Mouse (Mus musculus) intestine, embryonic 15.5 days (tissue): ENCODE data around the gene Bves. TPM values are rescaled to one million over a fixed set of nuclear protein-coding genes. Genes with fewer than 3 reads are reported as not detected.
"Not testable (repeated sequence)": the region's sequence is repeated elsewhere in the genome, so short reads cannot be mapped to it uniquely, and the experiment has no call there.

Experiments
- ATAC-seq: fragments of 200-750 bp; cut with Nextera tagmentation; 2 replicates; pipeline ENCODE4 v1.8.0; 2017; ENCODE audit warnings: moderate TSS enrichment, moderate library complexity
- H3K27ac ChIP-seq: fragments of 300-500 bp; sonication (generic); 2 replicates; pipeline ENCODE4 v1.5.1; 2015; ENCODE audit warnings: mild to moderate bottlenecking, inconsistent platforms
- H3K27me3 ChIP-seq: fragments of 300-500 bp; sonication (generic); replicated peaks from 2 replicates; pipeline ENCODE4 v1.6.1; 2015; ENCODE audit warnings: inconsistent platforms
- H3K36me3 ChIP-seq: fragments of 300-500 bp; sonication (generic); 2 replicates; pipeline ENCODE4 v1.6.1; 2015; ENCODE audit warnings: inconsistent platforms
- H3K4me1 ChIP-seq: fragments of 300-500 bp; sonication (generic); replicated peaks from 2 replicates; pipeline ENCODE4 v1.6.1; 2015; ENCODE audit warnings: inconsistent platforms
- H3K4me2 ChIP-seq: fragments of 300-500 bp; sonication (generic); replicated peaks from 2 replicates; pipeline ENCODE4 v1.6.1; 2015; ENCODE audit warnings: mild to moderate bottlenecking, inconsistent platforms
- H3K4me3 ChIP-seq: fragments of 300-500 bp; sonication (generic); replicated peaks from 2 replicates; pipeline ENCODE4 v1.5.1; 2015; ENCODE audit warnings: inconsistent platforms
- H3K9ac ChIP-seq: fragments of 300-500 bp; sonication (generic); 2 replicates; pipeline ENCODE4 v1.6.1; 2015; ENCODE audit warnings: inconsistent platforms
- H3K9me3 ChIP-seq: fragments of 300-500 bp; sonication (generic); 2 replicates; pipeline ENCODE4 v1.6.1; 2016; ENCODE audit warnings: inconsistent platforms
- WGBS: fragments of 180-500 bp; shearing (Covaris S2); methylation state at CpG from one replicate; pipeline ENCODE4 v1.1.7; 2015; 5-methylcytosine and 5-hydroxymethylcytosine counted together
- polyA plus RNA-seq: library from polyadenylated mRNA; unstranded; fragments of >200 nt; fragmentation: Nextera tagmentation; extraction: Ambion mirVana; gene quantifications from 2 replicates; pipeline ENCODE4 v1.2.1, GENCODE M21; 2015

Bves gene
- 4.1 and 4.8 TPM in 2 replicates for polyA plus RNA-seq

GRCm38 (mm10) chr10:45335434-45336422 is at the start of gene Bves:
TSS of gene Bves (plus strand) at chr10:45335772.
- ATAC-seq, result peak; percentile 90
- peak within 1 kb of the TSS; percentile 54 for H3K9ac ChIP-seq
- WGBS, result under 1% methylated on average over 104 of the region's 116 CpGs

GRCm38 (mm10) chr10:45288351-45288750 is 47.2 kb upstream of the Bves start:
- H3K36me3 ChIP-seq, result no peaks in the 10 kb centered on the region
- H3K27ac ChIP-seq, result no peak overlapping the region
- H3K4me3 ChIP-seq, result no peak overlapping the region
- 48% methylated on average over 7 of the region's 7 CpGs for WGBS
- H3K9ac ChIP-seq, result no peak overlapping the region
- H3K27me3 ChIP-seq, result peaks cover 18% of the 10 kb centered on the region
- ATAC-seq, result no peak
- no peak overlapping the region for H3K4me2 ChIP-seq
- H3K4me1 ChIP-seq, result peaks cover 6% of the 10 kb centered on the region; the same call in 1 of the 2 replicates
- H3K9me3 ChIP-seq, result no peaks in the 10 kb centered on the region

More at GRCm38 (mm10) chr10:45335434-45336422, at the start of gene Bves:
- H3K4me1 ChIP-seq, result 0 out of 2 replicates have a peak, but pooled peaks cover 2% of the 10 kb centered on the region
- H3K36me3 ChIP-seq, result no peaks in the 10 kb centered on the region
- H3K4me3 ChIP-seq, result peak within 1 kb of the TSS; percentile 68
- no peaks in the 10 kb centered on the region; the same call in 1 of the 2 replicates for H3K9me3 ChIP-seq
- H3K4me2 ChIP-seq, result peak within 1 kb of the TSS; percentile 91
- H3K27me3 ChIP-seq, result peaks cover 18% of the 10 kb centered on the region
- H3K27ac ChIP-seq, result no peak within 1 kb of the TSS

GRCm38 (mm10) chr10:45289218-45290105 is 46.1 kb upstream of the Bves start:
- WGBS, result 1% methylated on average over 71 of the region's 71 CpGs
- H3K4me2 ChIP-seq, result peak overlapping the region; percentile 97
- ATAC-seq, result peak; percentile 84
- H3K4me3 ChIP-seq, result peak overlapping the region; percentile 52
- no peak overlapping the region for H3K27ac ChIP-seq
- H3K27me3 ChIP-seq, result peaks cover 18% of the 10 kb centered on the region
- no peaks in the 10 kb centered on the region for H3K9me3 ChIP-seq
- peaks cover 6% of the 10 kb centered on the region; the same call in 1 of the 2 replicates for H3K4me1 ChIP-seq
- H3K9ac ChIP-seq, result peak overlapping the region; percentile 50
- no peaks in the 10 kb centered on the region for H3K36me3 ChIP-seq

GRCm38 (mm10) chr10:45290618-45291017 is 45.0 kb upstream of the Bves start:
- no peak overlapping the region for H3K4me2 ChIP-seq
- no peaks in the 10 kb centered on the region for H3K36me3 ChIP-seq
- ATAC-seq, result no peak
- H3K9me3 ChIP-seq, result no peaks in the 10 kb centered on the region
- 76% methylated on average over 5 of the region's 5 CpGs for WGBS
- H3K27me3 ChIP-seq, result peaks cover 18% of the 10 kb centered on the region
- H3K9ac ChIP-seq, result no peak overlapping the region
- peaks cover 6% of the 10 kb centered on the region; the same call in 1 of the 2 replicates for H3K4me1 ChIP-seq
- H3K27ac ChIP-seq, result no peak overlapping the region
- no peak overlapping the region for H3K4me3 ChIP-seq

GRCm38 (mm10) chr10:45292159-45292558 is 43.4 kb upstream of the Bves start:
- ATAC-seq, H3K4me3 ChIP-seq, H3K36me3 ChIP-seq, H3K9ac ChIP-seq, H3K4me2 ChIP-seq, H3K4me1 ChIP-seq, H3K9me3 ChIP-seq, H3K27ac ChIP-seq: not testable (repeated sequence)
- peaks cover 18% of the 10 kb centered on the region for H3K27me3 ChIP-seq
- WGBS, result 51% methylated on average over 4 of the region's 4 CpGs

- H3K4me3 ChIP-seq, result no peak overlapping the region
Observed at GRCm38 (mm10) chr10:45295093-45295492, 40.5 kb upstream of the Bves start.

GRCm38 (mm10) chr10:45298503-45298902 is 37.1 kb upstream of the Bves start:
- no peaks in the 10 kb centered on the region for H3K4me1 ChIP-seq
- H3K27ac ChIP-seq, result no peak overlapping the region
- no peak overlapping the region for H3K4me2 ChIP-seq
- H3K9ac ChIP-seq, result no peak overlapping the region
- no peaks in the 10 kb centered on the region for H3K36me3 ChIP-seq
- H3K27me3 ChIP-seq, result no peaks in the 10 kb centered on the region
- H3K4me3 ChIP-seq, result no peak overlapping the region
- 74% methylated on average over 6 of the region's 6 CpGs for WGBS
- no peaks in the 10 kb centered on the region for H3K9me3 ChIP-seq
- ATAC-seq, result no peak

More at GRCm38 (mm10) chr10:45295093-45295492, 40.5 kb upstream of the Bves start:
- WGBS, result 78% methylated on average over 5 of the region's 5 CpGs
- no peaks in the 10 kb centered on the region for H3K36me3 ChIP-seq
- no peak overlapping the region for H3K9ac ChIP-seq
- H3K27ac ChIP-seq, result no peak overlapping the region
- H3K9me3 ChIP-seq, result no peaks in the 10 kb centered on the region
- H3K4me2 ChIP-seq, result no peak overlapping the region
- H3K27me3 ChIP-seq, result 0 out of 2 replicates have a peak, but pooled peaks cover 3% of the 10 kb centered on the region
- no peaks in the 10 kb centered on the region for H3K4me1 ChIP-seq
- ATAC-seq, result no peak

- no peaks in the 10 kb centered on the region for H3K4me1 ChIP-seq
- WGBS, result 85% methylated on average over 4 of the region's 4 CpGs
- H3K4me2 ChIP-seq, result no peak overlapping the region
- H3K36me3 ChIP-seq, result no peaks in the 10 kb centered on the region
- no peak overlapping the region for H3K4me3 ChIP-seq
- no peak overlapping the region for H3K27ac ChIP-seq
- no peaks in the 10 kb centered on the region for H3K27me3 ChIP-seq
- H3K9ac ChIP-seq, result no peak overlapping the region
- ATAC-seq, result no peak
- no peaks in the 10 kb centered on the region for H3K9me3 ChIP-seq
Observed at GRCm38 (mm10) chr10:45299509-45299908, 36.1 kb upstream of the Bves start.

GRCm38 (mm10) chr10:45303315-45304036 is 32.1 kb upstream of the Bves start:
- no peak overlapping the region for H3K9ac ChIP-seq
- no peaks in the 10 kb centered on the region for H3K4me1 ChIP-seq
- 0 out of 2 replicates have a peak overlapping the region, but pooled peaks have one; percentile 17 for H3K4me2 ChIP-seq
- H3K27ac ChIP-seq, result no peak overlapping the region
- no peaks in the 10 kb centered on the region for H3K9me3 ChIP-seq
- 29% methylated on average over 14 of the region's 14 CpGs for WGBS
- no peaks in the 10 kb centered on the region for H3K36me3 ChIP-seq
- H3K27me3 ChIP-seq, result no peaks in the 10 kb centered on the region
- no peak overlapping the region for H3K4me3 ChIP-seq
- ATAC-seq, result peak; percentile 90

GRCm38 (mm10) chr10:45305173-45305572 is 30.4 kb upstream of the Bves start:
- 84% methylated on average over 5 of the region's 5 CpGs for WGBS
- Histone ChIP-seq H3K27ac (no peak overlapping the region), H3K36me3 (no peaks in the 10 kb centered on the region), H3K9me3 (no peaks in the 10 kb centered on the region), H3K27me3 (no peaks in the 10 kb centered on the region), H3K4me1 (no peaks in the 10 kb centered on the region), H3K9ac (no peak overlapping the region), H3K4me2 (no peak overlapping the region), H3K4me3 (no peak overlapping the region)
- no peak for ATAC-seq

- H3K36me3 ChIP-seq, result no peaks in the 10 kb centered on the region
- H3K27ac ChIP-seq, result no peak overlapping the region
- H3K9me3 ChIP-seq, result no peaks in the 10 kb centered on the region
- no peak overlapping the region for H3K4me2 ChIP-seq
- 75% methylated on average over 5 of the region's 5 CpGs for WGBS
- no peak for ATAC-seq
- no peak overlapping the region for H3K9ac ChIP-seq
- no peak overlapping the region for H3K4me3 ChIP-seq
- H3K27me3 ChIP-seq, result no peaks in the 10 kb centered on the region
- no peaks in the 10 kb centered on the region for H3K4me1 ChIP-seq
Observed at GRCm38 (mm10) chr10:45311129-45311528, 24.4 kb upstream of the Bves start.
